Mouse (Mus musculus) kidney, adult 18-20 months (tissue): Measurements from ENCODE around the gene Scap.
"Not testable (repeated sequence)": the region's sequence is repeated elsewhere in the genome, so short reads cannot be mapped to it uniquely, and the experiment has no call there.

Experiments
- DNase-seq: peaks from one replicate; pipeline ENCODE4 v3.0.0; 2021

Gene Scap

DNA sequence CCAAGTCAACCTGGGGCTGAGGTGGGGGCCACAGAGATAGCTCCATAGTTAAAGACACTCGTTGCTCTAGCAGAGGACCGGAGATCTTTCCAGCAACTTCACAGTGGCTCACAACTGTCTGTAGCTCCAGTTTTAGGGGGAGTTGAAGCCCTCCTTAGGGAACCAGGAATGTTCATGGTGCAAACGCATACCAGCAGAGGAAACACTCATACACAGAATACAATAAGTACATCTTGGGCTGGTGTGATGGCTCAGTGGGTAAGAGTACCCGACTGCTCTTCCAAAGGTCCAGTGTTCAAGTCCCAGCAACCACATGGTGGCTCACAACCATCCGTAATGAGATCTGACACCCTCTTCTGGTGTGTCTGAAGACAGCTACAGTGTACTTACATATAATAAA lies 2.2 kb upstream of the Scap start:
- not testable (repeated sequence) for DNase-seq

DNA sequence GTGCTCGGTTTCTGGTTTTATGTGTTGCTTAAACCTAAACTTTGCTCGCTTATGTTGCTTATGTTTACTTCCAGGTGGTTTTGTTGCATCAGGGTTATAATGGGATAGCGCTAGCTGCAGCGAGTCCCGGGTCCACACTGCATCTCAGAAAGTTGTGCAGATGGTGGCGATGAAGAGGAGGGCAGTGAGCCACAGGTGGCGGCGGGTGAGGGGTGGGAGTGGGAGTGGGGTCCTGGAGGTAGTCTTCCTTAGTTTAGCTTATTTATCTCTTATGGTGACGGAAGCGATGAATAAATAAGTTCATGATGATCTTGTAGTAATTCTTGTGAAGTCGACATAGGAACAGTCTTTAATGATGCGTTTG lies 790 bp downstream of the Scap start:
- no peak for DNase-seq

- DNase-seq: no peak
Measured at GRCm38 (mm10) chr9:110334849-110335248, 1.8 kb downstream of the Scap start.

- no peak for DNase-seq
Measured at GRCm38 (mm10) chr9:110340037-110340750, 7.1 kb downstream of the Scap start.

- no peak for DNase-seq
Measured at GRCm38 (mm10) chr9:110342008-110342407, 8.9 kb downstream of the Scap start.

GRCm38 (mm10) chr9:110343805-110344204 lies 10.7 kb downstream of the Scap start:
- no peak for DNase-seq

DNA sequence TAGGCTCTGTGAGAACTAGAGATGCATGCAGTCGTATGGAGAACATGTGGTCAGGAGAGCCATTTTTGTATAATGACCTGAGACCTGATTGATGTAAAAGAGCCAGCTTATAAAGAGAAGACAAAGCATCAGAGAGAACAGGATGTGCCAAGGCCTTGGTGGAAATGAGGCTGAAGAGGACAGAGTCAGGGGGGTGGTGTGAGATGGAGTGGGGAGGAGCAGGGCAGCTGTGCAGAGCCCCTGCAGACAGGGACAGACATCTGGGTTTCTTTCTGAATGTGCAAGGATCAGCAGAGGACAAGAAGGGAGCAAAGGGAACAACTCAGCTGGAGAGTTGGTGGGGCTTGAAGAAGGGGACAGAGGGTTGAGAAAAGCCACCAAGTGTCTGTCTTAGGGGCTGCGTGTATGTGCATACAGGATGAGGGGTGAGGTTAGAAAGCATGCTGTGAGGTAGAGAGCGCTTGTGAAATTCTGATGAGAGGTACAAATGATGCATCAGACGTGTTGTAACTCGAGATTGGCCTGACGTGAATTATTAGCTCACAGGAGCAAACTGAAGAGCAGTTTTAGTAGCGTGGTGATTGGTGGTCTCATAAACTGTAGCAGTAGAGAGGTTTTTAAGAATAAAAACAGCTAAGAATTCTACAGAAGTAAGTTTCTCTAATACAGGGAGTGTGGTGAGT lies 12.1 kb downstream of the Scap start:
- no peak for DNase-seq

DNA sequence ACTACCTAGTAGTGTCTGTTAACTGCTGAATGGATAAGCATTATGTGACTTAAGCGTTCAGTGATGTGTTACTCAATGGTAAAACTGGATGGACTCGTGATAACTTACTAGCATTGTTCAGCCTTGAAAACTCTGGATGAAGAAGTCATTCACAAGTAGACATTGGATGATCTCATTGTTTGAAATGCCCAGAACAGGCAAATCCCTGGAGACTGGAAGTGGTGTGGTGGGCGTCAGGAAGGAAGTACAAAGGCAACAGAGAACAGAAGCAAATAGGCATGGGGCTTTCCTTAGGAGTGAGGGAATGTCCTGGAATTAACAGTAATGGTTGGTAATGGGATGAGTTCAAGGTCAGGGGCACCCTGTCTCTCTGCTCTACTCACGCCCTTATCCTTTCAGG lies 15.8 kb downstream of the Scap start:
- DNase-seq: no peak

GRCm38 (mm10) chr9:110350188-110350587 lies 17.1 kb downstream of the Scap start:
- DNase-seq: no peak

GRCm38 (mm10) chr9:110350612-110351011 lies 17.5 kb downstream of the Scap start:
- DNase-seq: peak; percentile 36

- no peak for DNase-seq
Measured at GRCm38 (mm10) chr9:110351350-110351749, 18.3 kb downstream of the Scap start.

DNA sequence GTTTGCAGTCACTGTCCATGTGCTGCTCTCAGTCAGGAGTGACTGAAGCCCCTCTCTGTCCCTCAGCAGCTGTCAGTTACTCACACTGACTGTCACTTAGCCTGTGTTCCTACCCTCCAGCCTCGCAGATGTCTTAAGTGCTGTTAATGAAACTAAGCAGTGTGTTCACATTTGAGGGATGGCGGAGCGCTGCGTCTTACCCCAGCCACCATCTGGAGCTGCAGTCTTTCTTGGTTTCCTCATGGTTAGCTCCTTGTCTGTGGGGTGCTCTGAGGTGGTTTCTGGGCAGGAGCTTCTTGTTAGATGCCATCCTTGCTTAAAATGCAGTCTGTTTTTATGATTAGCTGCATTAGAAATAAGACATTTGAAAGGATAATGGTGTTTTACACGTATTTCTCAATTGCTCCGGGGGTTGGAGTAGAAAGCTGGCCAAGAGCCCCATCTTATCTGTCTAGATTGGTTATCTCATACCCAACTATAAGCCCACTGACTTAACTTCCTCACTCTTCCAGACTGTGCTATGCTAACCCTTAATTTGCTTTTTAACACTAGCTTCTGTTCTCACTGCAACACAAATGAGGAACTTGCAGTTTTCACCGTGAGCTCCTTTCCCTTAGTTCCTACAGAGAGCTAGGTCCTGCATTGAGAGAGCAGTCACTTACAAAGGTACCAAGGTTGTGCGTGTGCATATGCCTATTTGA lies 19.0 kb downstream of the Scap start:
- DNase-seq: no peak

DNA sequence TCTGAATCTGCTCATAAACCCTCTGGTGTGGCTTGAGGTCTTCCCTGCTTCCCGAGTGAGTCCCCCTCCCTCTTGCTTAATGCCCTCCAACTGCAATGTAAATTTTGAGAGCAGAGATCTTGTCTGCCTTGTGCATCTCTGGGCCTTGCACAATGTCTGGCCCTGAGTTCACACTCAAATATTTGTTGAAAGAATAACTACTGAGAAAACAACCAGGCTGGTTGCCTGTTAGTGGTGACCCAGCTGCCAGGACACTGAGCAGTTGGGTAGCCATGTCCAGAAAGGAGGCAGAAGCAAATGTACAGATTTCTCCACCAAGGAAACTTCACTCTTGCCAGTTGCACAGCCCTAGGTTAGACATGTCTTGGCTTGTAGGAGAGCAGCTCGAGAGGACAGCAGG lies 25.3 kb downstream of the Scap start:
- no peak for DNase-seq

DNA sequence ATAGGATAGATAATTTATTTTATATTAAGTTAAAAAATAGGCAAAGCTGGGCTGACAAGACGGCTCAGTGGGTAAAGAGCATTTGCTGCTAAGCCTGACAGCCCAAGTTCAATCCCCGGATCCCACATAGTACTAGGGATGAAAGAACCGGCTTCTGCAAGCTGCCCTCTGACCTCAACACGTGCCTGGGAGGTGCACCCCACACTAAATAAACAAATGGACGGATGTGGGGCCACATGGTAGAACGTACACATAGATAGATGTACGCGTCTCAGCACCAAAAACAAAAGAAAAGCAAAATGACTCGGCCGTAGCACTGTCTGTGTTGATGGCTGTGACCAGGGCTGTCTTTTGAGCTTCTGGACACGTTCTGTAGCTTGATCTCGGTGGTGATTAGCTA lies 28.2 kb downstream of the Scap start:
- DNase-seq: no peak

GRCm38 (mm10) chr9:110362337-110362736 lies 29.2 kb downstream of the Scap start:
- DNase-seq: no peak

GRCm38 (mm10) chr9:110366746-110367145 lies 33.7 kb downstream of the Scap start:
- no peak for DNase-seq

GRCm38 (mm10) chr9:110369860-110370259 lies 36.8 kb downstream of the Scap start:
- DNase-seq: no peak

- DNase-seq: no peak
Measured at GRCm38 (mm10) chr9:110373871-110374270, 40.8 kb downstream of the Scap start.

DNA sequence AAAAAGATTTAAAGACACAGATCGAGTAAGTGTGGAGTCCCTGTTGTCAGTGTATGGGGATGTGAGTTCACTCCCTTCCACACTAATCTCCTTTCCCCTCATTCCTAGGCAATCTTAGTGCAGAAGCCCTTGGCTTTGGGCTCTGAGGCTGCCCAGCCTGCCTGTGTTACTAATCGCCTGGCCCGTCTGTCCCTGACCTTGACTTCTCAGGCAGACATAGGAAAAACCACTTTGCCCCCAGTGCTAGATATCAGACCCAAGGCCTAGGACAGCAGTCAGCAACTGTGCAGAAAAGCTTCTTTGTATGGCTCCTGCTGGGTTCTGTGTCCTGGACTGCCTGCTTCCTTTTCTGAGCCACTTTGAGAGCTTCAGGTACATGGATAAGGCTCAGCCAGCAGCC lies 42.6 kb downstream of the Scap start:
- DNase-seq: no peak

- DNase-seq: not testable (repeated sequence)
Measured at GRCm38 (mm10) chr9:110377655-110378054, 44.6 kb downstream of the Scap start.

GRCm38 (mm10) chr9:110379361-110379760 lies 46.3 kb downstream of the Scap start:
- no peak for DNase-seq

GRCm38 (mm10) chr9:110380662-110381061 lies 47.6 kb downstream of the Scap start:
- no peak for DNase-seq

DNA sequence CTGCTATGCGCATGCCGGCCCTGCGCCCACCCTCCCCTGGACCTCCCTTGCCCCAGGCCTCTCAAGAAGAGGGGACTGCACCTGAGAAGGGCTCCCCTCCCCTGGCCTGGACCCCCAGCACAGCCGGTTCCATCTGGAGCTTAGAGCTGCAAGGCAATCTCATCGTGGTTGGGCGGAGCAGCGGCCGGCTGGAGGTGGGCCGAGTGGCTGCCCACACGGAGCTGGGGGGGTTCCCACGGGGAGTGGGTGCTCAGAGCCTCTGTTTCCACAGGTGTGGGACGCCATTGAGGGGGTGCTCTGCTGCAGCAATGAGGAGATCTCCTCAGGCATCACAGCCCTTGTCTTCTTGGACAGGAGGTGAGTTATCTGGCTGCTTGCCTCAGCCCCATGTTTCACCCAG lies 48.2 kb downstream of the Scap start:
- no peak for DNase-seq

DNA sequence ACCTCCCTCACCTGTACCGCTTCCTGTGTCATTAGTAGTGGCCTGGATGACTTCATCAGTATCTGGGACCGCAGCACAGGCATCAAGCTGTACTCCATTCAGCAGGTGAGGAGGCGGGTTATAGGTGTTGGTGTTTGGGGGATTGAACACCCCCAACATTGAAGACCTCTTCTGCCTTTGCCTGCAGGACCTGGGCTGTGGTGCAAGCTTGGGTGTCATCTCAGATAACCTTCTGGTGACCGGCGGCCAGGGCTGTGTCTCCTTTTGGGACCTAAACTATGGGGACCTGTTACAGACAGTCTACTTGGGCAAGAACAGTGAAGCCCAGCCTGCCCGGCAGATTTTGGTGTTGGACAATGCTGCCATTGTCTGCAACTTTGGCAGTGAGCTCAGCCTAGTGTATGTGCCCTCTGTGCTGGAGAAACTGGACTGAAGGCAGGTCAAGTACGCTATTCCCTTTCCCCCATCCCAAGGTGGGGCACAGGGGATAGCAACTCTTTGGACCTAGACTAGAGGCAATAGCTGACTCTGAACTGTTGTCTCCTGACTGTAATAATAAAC lies 51.4 kb downstream of the Scap start:
- DNase-seq: no peak
